Mouse (Mus musculus) embryonic facial prominence, embryonic 14.5 days (tissue): ENCODE measurements at regions not wholly inside any gene's neighbourhood (a gene's known extent, or its start where the extent isn't known, plus 50 kb on each side); places are given as distances from the start of the nearest gene placed in this dataset.
"Not testable (repeated sequence)": the region's sequence is repeated elsewhere in the genome, so short reads cannot be mapped to it uniquely, and the experiment has no call there.

Experiments
- ATAC-seq: fragments of 200-750 bp; cut with Nextera tagmentation; 2 replicates; pipeline ENCODE4 v1.8.0; 2017; ENCODE audit warnings: low read depth, moderate number of reproducible peaks, moderate TSS enrichment
- DNase-seq: peaks from one replicate; pipeline ENCODE4 v3.0.0-alpha.2; 2015; ENCODE audit warnings: low spot score
- H3K27ac ChIP-seq: fragments of 300-500 bp; sonication (generic); replicated peaks from 2 replicates; pipeline ENCODE4 v1.5.1; 2014; ENCODE audit warnings: low read depth, mild to moderate bottlenecking, low read length, moderate library complexity
- H3K27me3 ChIP-seq: fragments of 300-500 bp; sonication (generic); replicated peaks from 2 replicates; pipeline ENCODE4 v1.6.1; 2014; ENCODE audit warnings: low read length; ENCODE audit not compliant: control insufficient read depth, insufficient read depth
- H3K36me3 ChIP-seq: fragments of 300-500 bp; sonication (generic); 2 replicates; pipeline ENCODE4 v1.6.1; 2014; ENCODE audit warnings: low read length, mixed read lengths; ENCODE audit not compliant: control insufficient read depth, insufficient read depth
- H3K4me1 ChIP-seq: fragments of 300-500 bp; sonication (generic); 2 replicates; pipeline ENCODE4 v1.6.1; 2014; ENCODE audit warnings: antibody characterized with exemption, low read length; ENCODE audit not compliant: control insufficient read depth, insufficient read depth
- H3K4me2 ChIP-seq: fragments of 300-500 bp; sonication (generic); 2 replicates; pipeline ENCODE4 v1.6.1; 2014; ENCODE audit warnings: low read depth, mild to moderate bottlenecking, low read length, moderate library complexity, mixed read lengths
- H3K4me3 ChIP-seq: fragments of 300-500 bp; sonication (generic); 2 replicates; pipeline ENCODE4 v1.5.1; 2014; ENCODE audit warnings: low read depth, mild to moderate bottlenecking, low read length
- H3K9ac ChIP-seq: fragments of 300-500 bp; sonication (generic); 2 replicates; pipeline ENCODE4 v1.6.1; 2014; ENCODE audit warnings: low read depth, mild to moderate bottlenecking, low read length, moderate library complexity, mixed read lengths
- H3K9me3 ChIP-seq: fragments of 300-500 bp; sonication (generic); 2 replicates; pipeline ENCODE4 v1.6.1; 2016; ENCODE audit warnings: low read length; ENCODE audit not compliant: control insufficient read depth
- WGBS: fragments of 180-500 bp; shearing (Covaris S2); extraction: QIAGEN DNeasy Blood & Tissue Kit; methylation state at CpG from one replicate; pipeline ENCODE4 v1.1.7; 2014; 5-methylcytosine and 5-hydroxymethylcytosine counted together

DNA sequence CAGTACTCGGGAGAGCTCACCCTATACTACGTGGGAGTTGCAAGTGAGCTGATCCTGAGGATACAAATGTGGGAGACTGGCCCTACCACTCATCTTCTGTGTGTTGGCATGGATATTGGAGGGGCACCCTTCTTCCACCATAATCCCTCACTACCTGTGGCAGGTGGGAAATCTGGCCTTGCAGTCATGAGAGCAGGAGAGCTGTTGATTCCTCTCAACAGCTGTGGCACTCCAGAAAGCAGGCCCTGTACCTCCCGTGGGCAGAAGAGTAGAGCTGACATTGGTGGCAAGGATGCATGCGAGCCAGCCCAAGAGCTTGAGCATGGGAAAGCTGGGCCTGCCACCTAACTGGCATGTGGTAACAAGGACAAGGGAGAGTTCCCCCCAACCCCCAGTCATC, 345.8 kb downstream of the Abcc12 start:
- WGBS = 82% methylated on average over 4 of the region's 4 CpGs
- Histone ChIP-seq H3K36me3 (no peaks in the 10 kb centered on the region), H3K4me1 (no peaks in the 10 kb centered on the region), H3K4me2 (no peak overlapping the region), H3K27me3 (no peaks in the 10 kb centered on the region), H3K9ac (no peak overlapping the region), H3K9me3 (no peaks in the 10 kb centered on the region), H3K27ac (no peak overlapping the region), H3K4me3 (no peak overlapping the region)
- no peak for DNase-seq
- no peak for ATAC-seq

DNA sequence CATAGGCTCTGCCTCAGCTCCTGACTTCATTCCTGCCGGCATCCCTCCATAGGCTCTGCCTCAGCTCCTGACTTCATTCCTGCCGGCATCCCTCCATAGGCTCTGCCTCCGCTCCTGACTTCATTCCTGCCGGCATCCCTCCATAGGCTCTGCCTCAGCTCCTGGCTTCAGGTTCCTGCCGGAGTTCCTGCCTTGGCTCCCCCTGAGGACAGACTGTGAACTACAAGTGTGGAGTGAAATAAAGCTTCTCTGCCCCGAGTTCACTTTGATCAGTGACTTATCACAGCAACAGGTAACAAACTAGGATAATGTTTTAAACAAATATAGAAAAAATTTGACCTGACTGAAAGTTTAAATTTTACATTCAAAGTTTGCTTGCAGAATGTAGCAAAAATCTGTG, 348.5 kb downstream of the Abcc12 start:
- WGBS = 75% methylated on average over 5 of the region's 6 CpGs
- not testable (repeated sequence) for DNase-seq, H3K4me1 ChIP-seq, H3K27me3 ChIP-seq, H3K9me3 ChIP-seq, H3K9ac ChIP-seq, ATAC-seq, H3K27ac ChIP-seq, H3K4me3 ChIP-seq, H3K4me2 ChIP-seq, H3K36me3 ChIP-seq

DNA sequence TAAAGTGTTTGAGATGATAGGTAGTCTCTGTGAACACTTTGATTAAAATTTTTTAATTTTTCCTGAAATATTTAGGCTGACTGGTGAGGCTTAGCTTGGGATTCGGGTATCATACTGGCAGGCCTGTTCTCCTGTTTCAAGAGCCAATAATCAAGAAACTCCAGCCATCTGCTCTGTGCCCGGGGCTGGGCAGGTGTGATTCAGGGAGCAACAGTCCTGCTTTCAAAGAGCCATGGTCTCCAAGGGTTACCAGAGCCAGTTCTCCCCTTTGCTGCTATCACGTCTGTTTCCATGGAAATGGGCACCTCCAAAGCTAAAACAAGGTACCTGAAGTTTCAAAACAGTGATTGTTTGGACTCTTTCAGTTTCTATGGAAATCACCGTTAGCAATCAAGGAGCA, 355.6 kb downstream of the Abcc12 start:
- Histone ChIP-seq H3K27ac (no peak overlapping the region), H3K9ac (no peak overlapping the region), H3K36me3 (no peaks in the 10 kb centered on the region), H3K4me2 (no peak overlapping the region), H3K4me1 (no peaks in the 10 kb centered on the region), H3K4me3 (no peak overlapping the region), H3K9me3 (no peaks in the 10 kb centered on the region), H3K27me3 (no peaks in the 10 kb centered on the region)
- no peak for DNase-seq
- no peak; the same call in 1 of the 2 replicates for ATAC-seq
- 59% methylated on average over 4 of the region's 4 CpGs for WGBS

DNA sequence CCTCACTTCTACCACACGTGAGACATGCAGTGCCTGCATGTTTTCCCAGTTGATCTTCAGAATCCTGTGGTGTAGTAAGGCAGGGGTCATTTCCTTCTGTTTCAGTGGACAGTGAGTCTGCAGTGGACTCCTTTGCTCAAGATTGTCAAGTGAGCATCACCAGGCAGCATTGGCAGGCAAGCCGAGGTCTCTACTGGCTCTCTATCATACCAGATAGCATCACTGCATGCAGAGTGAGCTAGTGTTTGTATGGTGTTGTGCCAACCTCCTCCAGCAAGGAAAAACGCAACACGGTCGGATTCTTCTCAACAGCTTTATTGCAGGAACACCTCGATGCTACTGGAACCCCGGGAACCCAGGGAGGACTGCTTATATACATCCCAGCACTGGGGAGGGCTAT, 357.8 kb downstream of the Abcc12 start:
- no peak for DNase-seq
- Histone ChIP-seq H3K9ac (no peak overlapping the region), H3K4me3 (no peak overlapping the region), H3K36me3 (no peaks in the 10 kb centered on the region), H3K4me2 (no peak overlapping the region), H3K27me3 (no peaks in the 10 kb centered on the region), H3K4me1 (no peaks in the 10 kb centered on the region), H3K27ac (no peak overlapping the region), H3K9me3 (no peaks in the 10 kb centered on the region)
- WGBS = 94% methylated on average over 7 of the region's 7 CpGs
- no peak for ATAC-seq

DNA sequence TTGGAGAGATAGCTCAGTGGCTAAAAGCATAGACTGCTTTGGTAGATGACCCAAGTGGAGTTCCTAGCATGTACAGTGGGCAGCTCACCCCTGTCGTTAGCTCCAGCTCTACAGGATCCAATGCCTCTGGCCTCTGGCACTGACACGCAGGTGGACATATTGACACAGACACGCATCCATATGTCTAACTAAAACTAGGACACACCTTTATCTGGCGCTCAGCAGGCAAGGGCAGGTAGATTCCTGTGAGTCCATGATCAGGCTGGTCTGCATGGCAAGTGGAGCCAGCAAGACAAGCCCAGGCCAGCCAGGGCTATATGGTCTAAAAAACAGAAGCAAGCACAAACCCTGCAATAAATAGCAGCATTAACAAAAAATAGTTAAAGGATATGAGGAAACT, 358.3 kb downstream of the Abcc12 start:
- Histone ChIP-seq H3K4me1 (no peaks in the 10 kb centered on the region), H3K27me3 (no peaks in the 10 kb centered on the region), H3K36me3 (no peaks in the 10 kb centered on the region), H3K9me3 (no peaks in the 10 kb centered on the region), H3K4me2 (no peak overlapping the region), H3K27ac (no peak overlapping the region), H3K9ac (no peak overlapping the region), H3K4me3 (no peak overlapping the region)
- no peak for DNase-seq
- no peak for ATAC-seq
- 90% methylated on average over 4 of the region's 4 CpGs for WGBS

DNA sequence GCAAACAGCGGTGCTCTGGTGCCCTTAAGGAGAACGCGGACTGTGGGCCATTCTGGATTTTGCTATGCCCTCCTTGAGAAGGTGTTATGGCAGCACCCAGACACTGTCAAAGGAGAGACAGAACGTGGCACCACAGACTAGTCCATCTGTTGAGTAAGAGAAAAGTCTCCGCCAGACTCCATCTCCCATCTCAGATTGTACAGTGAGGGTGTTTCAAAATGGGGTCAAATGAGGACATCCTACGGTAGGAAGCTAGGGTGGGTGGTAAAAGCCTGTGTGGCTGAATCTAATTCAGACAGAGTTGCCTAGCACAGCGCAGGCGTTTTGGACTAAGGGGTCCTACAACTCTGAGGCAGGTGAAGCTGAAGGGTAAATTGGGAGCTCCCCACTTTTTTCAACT, 366.1 kb downstream of the Abcc12 start:
- H3K9ac ChIP-seq = no peak overlapping the region
- no peak overlapping the region for H3K27ac ChIP-seq
- H3K27me3 ChIP-seq = no peaks in the 10 kb centered on the region
- H3K36me3 ChIP-seq = no peaks in the 10 kb centered on the region
- H3K4me2 ChIP-seq = no peak overlapping the region
- H3K4me1 ChIP-seq = no peaks in the 10 kb centered on the region
- ATAC-seq = no peak
- H3K4me3 ChIP-seq = no peak overlapping the region
- WGBS = 95% methylated on average over 8 of the region's 8 CpGs
- no peak for DNase-seq
- H3K9me3 ChIP-seq = no peaks in the 10 kb centered on the region

DNA sequence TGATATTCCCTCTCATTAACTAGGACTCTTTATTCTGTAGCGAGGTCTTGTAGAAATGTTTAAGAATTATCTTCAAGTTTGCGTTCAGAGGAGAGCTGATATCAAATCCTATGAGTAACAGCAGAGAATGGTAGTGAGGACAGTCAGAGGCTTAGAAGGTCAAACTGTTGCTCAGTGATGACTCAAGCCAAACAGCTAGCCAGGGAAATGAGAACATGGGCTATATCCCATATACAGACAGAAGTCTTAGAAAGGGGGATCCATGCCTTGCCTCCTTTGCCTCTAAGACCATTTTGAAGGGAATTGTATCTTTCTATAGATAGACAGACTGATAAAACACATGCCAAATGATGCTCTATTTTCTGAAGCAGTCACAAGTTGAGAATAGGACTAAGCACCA, 368.0 kb downstream of the Abcc12 start:
- Histone ChIP-seq H3K4me1 (no peaks in the 10 kb centered on the region), H3K36me3 (no peaks in the 10 kb centered on the region), H3K9ac (no peak overlapping the region), H3K9me3 (no peaks in the 10 kb centered on the region), H3K4me2 (no peak overlapping the region), H3K27me3 (no peaks in the 10 kb centered on the region), H3K27ac (no peak overlapping the region), H3K4me3 (no peak overlapping the region)
- WGBS = 89% methylated on average over 2 of the region's 2 CpGs
- ATAC-seq (no peak), DNase-seq (no peak)

DNA sequence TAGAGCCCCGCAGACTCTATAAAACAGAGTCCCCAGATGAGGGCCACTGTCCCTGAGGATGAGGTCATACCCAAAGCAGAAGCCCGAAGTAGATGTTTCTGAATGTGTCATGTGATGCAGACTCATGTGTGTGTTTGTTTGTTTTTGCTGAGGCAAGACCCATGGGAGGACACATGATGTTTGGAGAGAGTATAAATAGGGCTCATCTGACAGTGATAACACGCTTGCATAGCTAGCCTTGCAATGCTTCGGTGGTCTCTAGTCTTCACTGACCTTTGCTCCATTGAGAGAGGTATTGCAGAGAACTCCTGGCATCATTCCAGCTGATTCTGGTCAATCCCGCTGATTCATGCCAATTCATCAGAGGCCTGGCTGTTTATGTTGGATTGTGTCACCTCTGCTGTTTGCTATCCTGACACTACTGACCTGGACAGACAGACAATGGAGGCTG, 368.1 kb downstream of the Phkb start:
- no peak overlapping the region for H3K4me3 ChIP-seq
- no peaks in the 10 kb centered on the region for H3K4me1 ChIP-seq
- no peak for DNase-seq
- H3K9me3 ChIP-seq = no peaks in the 10 kb centered on the region
- H3K36me3 ChIP-seq = no peaks in the 10 kb centered on the region
- H3K4me2 ChIP-seq = no peak overlapping the region
- H3K27me3 ChIP-seq = no peaks in the 10 kb centered on the region
- ATAC-seq = no peak
- H3K9ac ChIP-seq = no peak overlapping the region
- H3K27ac ChIP-seq = no peak overlapping the region
- WGBS = 69% methylated on average over 5 of the region's 5 CpGs

DNA sequence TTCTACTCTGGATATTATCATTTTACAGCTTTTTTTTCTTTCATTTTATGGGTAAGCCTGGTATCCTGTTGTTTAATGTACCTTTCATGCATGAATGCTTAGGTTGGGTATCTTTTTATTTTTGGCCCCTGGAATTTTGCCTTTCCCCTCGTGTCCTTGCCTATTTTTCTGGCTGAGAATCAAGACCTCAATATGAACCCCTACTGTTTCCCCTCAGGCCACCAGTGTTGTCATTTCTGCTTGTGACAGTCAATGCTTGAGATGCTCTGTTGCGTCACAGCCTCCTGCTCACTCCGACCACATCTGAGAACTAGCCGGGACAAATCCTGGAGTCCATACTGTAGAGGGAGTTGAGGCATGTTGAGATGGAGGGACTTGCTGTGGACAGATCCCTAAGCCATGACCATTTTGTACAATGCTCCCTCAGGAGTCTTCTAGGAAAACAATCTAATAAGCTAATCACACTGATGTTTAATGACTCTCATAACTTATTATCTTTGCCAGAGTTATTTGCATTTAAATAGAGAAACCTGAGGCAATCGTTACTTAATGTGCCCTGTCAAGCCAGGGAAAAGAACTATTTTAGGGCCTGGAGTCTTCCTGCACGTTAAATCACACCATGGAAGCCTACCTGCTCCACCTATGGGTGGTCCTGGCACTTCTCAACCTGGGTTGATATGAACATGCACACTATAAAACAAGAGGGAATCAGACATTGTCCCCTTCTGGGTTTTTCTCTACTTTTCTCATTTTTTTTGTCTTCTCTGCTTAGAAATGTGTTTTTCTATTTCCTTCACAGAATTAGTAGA, 363.9 kb downstream of the Phkb start:
- Histone ChIP-seq H3K27me3 (no peaks in the 10 kb centered on the region), H3K9me3 (no peaks in the 10 kb centered on the region), H3K4me3 (no peak overlapping the region), H3K36me3 (no peaks in the 10 kb centered on the region), H3K4me1 (no peaks in the 10 kb centered on the region), H3K9ac (no peak overlapping the region), H3K27ac (no peak overlapping the region), H3K4me2 (no peak overlapping the region)
- no peak for DNase-seq
- ATAC-seq = no peak
- WGBS = 61% methylated on average over 6 of the region's 6 CpGs
